Mouse (Mus musculus) kidney, adult 18-20 months (tissue): ENCODE measurements around the gene Styx.
"Not testable (repeated sequence)": the region's sequence is repeated elsewhere in the genome, so short reads cannot be mapped to it uniquely, and the experiment has no call there.

Experiments used
- DNase-seq: peaks from one replicate; pipeline ENCODE4 v3.0.0; 2021

The Styx gene

DNA sequence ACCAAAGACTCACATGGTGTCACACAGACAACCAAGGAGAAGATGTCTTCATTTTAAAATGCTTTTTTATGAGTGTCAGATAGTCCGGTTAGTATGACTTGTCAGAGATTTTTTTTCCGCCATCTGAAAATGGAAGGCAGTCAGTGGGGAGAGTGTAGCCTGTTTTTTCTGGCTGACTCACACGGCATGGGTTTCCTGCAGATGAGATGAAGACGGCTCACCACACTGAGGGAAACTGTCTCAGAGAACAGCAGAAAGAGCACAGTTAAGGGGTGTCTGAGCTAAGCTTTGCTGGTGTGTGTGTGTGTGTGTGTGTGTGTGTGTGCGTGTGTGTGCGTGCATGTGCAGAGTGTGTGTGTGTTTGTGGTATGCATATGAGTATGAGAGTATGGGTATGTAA, 90.4 kb downstream of the Styx start:
- no peak for DNase-seq

DNA sequence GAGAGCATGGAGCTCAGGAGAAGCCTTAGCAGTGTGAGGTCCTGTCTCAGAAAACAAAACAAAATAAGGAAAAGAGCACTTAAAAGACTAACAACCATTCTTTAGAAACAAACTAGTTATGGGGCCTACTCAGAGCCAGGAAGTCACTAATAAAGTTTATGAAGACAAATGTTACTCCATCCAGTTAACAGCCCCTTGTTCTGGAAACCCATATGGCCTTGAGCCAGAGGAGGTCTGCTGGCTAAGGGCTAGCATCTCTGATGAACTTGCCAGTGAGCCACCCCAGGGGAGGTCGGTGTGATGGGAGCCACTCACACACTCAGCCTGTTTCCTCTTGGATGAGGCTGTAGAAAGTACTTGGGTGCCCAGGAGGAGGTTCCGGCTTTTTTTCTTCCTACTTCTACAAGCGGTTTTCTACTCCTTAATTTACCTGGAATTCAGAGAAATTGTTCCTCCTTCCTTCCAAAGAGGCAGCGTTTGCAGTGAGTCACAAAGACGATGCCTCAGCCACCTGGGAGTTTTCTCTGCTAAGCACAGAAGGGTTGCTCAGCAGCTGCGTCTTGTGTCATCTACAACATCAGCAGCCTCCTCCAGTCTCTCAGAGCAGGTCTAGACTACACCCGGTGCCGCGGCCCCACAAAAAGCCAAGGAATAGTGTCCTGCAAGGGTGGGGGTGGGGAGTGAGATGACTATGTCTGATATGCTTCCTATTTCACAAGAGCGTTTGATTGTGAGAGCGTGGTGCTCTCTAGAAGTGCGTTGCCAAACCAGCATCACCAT, 92.1 kb downstream of the Styx start:
- DNase-seq = no peak

DNA sequence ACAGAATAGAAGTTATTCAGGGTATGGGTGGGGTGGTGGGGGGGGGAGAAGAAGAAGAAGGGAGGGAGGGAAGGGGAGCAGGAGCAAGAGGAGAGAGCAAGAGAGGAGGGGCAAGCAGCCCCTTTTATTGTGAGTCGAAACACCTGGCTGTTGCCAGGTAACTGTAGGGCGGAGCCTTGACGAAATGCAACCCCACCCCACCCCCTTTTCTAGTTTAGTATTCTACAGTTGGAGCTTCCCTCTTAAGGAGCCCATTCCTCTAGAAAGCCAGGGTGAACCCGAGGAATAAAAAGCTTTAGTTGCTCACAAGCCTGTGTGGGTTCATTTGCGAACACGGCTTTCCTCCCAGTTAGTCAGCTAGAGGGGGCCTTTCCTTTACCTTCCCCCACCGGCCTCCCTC, 94.0 kb downstream of the Styx start:
- no peak for DNase-seq

DNA sequence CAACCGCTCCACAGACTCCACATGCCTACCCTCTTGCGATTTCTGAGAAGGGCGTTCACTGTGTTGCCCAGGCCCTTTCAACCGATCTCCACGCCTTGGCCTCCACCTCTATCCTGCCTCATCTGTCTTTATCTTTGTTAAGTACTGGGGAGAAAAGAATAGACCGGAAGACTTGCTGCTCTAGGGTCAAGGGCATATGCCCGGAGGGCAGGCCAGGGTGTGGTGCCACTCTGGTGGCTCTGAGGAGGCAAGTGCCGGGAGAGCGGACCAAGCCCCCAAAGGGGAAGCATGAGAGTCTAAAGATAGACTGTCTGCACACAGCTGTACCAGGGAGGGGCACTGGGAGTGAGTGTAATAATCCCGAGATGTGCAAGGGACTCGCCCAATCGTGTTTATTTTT, 94.6 kb downstream of the Styx start:
- no peak for DNase-seq

DNA sequence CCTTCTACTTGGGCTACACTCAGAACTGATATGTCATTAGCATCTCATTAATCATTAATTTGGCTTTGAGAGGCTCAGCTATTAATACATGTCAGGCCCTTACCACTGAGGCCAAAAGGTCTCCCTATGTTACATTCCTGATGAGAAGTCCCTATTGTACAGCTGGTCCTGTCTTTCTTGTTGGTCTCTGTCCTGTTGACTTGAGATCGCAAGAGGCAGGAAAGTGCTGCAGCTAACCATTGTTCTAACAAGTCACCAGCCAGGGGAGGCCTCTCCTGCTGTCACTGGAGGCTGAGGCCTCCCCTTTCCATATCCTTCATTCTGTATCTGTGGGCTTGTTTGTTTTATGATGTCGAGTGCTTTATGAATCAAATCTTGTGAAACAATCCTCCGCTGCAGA, 95.9 kb downstream of the Styx start:
- no peak for DNase-seq

DNA sequence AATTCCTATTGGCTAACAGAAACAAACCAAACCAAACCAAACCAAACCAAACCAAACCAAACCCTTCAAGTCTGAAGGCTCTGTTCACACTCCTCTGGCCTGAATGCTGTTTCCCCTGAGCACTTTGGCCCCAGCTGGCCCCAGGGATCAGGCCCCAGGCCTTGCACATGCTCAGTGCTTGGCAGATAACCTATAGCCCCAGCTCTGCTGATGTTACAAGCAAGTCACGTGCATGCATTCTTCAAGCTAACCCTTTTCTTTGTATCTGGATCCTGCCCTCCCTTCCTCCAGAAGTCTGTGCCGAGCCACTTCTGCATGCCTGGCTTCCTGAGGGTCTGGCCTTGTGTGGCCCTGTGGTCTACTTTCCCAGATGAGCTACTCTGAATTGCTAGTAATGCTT, 100.2 kb downstream of the Styx start:
- DNase-seq = no peak

GRCm38 (mm10) chr14:45452148-45452547, 101.3 kb downstream of the Styx start:
- peak; percentile 41 for DNase-seq

DNA sequence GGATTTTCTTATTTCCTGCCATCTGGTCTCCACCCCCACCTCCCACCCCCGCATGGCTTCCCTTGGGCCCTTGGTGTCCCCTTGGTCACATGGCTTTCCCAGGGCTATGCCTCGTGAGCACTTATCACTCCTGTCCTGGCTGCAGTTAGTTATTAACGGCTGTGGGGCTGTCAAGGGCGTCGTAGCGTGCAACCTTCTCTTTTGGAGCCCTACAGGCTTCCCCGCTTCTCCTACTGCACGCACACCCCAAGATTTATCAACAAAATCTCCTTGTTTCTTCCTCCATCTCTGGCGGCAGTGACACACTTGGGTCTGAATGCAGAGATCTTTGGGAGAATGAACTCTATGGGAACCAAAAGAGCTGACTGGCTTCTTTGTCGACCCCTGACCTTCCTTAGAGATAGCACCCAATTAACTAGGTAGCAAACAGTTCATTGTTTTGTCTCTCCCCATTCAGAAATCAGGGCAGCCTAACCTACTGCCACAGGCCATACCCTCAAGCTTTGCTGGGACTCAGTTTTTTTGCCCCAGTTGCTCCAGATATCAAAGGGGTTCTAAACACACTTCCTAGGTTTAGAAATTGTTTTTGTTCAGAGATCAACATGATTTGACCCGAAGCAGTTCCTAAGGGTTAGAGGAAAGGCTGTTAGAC, 102.1 kb downstream of the Styx start:
- peak; percentile 74 for DNase-seq

DNA sequence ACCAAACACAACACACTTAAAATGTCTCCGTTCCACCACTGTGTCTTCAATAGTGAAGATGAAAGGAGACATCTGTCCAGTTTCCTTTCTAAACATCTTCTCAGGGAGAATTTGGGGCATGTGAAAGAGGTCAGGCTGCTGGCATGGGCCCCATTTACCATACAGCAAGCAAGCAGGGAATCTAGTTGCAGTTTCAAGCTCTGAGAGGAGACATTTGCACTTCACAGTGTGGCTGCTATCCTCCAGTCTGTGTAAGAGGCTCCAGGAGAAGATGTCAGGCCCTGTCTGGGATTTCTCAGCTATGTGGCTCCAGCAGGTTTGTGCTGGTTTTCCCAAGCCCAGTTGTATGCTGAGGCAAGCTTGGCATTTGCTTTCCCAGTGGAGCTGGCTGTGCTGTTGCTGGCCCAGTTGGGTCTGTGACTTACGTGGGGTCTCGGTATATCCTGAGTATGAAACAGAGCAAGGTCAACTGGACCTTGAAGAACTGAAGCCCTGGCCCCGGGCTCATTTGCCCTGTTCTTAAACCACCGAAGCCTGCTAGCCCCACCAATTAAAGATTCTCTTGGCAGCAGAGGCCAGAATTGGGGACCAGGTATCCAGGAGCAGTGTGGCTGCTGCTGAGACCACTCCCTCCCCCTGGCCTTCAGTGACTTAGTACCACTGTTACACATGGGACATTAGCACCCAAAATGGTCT, 102.8 kb downstream of the Styx start:
- peak; percentile 55 for DNase-seq

DNA sequence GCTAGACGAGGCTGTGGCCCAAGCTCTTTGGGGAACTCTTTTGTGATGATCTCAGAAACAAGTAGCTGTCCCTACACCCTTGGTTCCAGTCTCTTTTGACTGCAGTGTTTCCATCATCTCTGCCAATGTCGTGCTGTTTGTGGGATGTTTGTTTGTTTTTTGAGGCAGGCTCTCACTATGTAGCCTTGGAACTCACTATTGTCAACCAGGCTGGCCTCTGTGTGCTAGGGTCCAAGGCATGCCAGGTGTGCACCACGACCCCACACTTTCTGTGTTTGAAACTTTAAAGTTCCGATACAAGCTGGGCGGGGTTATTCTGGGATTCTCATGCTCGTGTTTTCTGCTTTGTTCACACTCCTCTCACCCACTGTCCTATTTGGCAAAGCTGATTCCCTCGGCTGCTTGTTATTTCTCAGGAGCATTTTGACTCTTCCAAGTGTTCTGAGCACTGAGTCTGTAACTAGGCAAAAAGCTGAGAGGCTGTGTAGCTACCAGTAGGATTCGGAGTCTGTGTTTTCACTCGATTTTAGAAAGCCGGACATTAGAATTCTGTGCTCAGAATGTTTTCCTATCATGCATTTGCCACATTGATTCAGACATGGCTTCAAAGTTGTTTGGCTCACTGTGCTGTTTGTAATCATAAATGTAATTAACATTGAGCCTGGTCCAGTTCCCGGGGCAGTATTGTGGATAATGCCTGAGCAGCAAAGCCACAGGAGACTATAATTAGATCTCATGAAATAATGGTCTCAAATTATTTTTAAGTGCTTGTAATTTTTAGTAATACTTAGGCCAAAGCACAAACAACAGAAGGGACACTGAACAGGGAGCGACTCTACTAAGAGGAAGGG, 105.0 kb downstream of the Styx start:
- DNase-seq = no peak

- DNase-seq = no peak
Measured at GRCm38 (mm10) chr14:45456502-45456846, 105.6 kb downstream of the Styx start.

DNA sequence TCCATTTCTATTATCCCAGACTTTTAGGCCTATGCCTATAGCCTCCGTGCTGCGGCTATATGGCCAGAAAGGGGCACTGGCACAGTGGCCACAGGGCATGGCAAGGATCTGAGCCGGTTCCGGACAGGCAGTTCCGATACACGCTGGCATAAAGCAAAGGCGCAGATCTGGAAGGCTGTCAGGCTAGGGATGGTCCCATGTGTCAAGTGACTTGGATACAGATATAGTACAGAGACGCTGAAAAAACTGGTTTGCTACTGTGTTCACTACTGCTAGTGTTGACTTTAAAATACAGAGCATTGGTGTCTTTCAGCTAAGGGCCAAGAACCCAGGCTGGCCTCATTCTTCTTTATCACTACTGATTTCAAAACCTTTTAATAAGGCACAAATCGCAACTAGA, 106.1 kb downstream of the Styx start:
- DNase-seq = no peak

GRCm38 (mm10) chr14:45459877-45460276, 109.0 kb downstream of the Styx start:
- no peak for DNase-seq

DNA sequence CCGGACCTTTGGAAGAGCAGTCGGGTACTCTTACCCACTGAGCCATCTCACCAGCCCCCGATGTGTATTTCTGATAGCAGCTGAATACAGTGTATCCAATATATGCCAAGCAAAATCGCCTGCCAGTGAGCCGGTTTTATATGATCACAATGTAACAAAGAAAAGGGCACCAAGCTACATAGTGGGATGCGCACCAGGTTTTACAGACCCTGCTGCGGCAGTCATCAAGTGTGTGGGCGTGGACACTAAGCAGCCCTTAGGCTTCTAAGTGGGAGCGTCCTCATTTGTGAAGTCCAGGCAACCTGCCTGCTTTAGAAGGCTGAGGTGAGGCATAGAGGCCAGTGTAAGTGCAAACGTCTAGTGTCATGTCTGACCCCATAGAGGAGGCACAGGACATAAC, 109.6 kb downstream of the Styx start:
- no peak for DNase-seq

- no peak for DNase-seq
Measured at GRCm38 (mm10) chr14:45461945-45462344, 111.1 kb downstream of the Styx start.

DNA sequence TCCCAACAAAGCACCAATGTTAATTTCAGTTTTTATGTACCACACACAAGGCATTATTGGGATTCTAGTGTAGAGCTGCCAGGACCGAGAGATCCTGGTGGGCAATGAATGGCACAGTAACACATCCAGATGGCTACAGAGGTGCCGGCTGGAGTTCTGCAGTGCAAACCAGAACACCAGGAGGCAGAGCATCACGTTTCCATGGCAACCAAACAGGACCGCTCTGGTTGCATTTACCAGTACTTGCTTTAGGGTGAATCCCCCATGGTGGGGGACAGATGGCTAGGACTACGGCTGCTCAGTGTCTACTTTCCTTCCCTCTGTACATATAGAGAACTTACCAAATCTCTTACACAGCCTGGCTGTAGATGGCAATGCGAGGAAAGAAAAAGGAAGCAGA, 111.5 kb downstream of the Styx start:
- DNase-seq = no peak

- no peak for DNase-seq
Measured at GRCm38 (mm10) chr14:45462875-45463475, 112.1 kb downstream of the Styx start.

DNA sequence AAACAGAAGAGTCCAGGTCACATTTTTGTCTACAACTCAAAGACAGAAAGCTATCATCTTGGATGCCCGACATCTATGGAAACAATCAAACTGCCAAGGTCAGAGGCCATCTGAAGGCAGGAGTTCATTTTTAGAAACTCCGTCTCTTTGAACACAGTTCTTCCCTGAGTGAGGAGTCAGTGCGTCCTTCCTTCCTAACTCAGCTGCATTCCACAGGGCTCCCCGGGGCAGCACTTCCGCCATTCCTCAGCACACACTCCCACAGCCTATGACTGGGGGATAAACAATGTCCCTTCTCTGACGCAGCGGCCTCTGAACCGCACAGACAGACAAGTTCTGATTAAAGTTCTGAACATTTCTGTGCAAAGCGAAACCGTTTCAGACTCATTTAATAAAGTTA, 112.7 kb downstream of the Styx start:
- peak; percentile 60 for DNase-seq

- DNase-seq = no peak
Measured at GRCm38 (mm10) chr14:45464036-45465035, 113.4 kb downstream of the Styx start.

GRCm38 (mm10) chr14:45466371-45466770, 115.5 kb downstream of the Styx start:
- not testable (repeated sequence) for DNase-seq

- DNase-seq = no peak
Measured at GRCm38 (mm10) chr14:45469446-45469845, 118.6 kb downstream of the Styx start.
